Mouse (Mus musculus) kidney, embryonic 14.5 days (tissue): ENCODE data around the gene Heatr5a. TPM values are rescaled to one million over a fixed set of nuclear protein-coding genes. Genes with fewer than 3 reads are reported as not detected.

Experiments
- ATAC-seq: fragments of 200-750 bp; cut with Nextera tagmentation; 2 replicates; pipeline ENCODE4 v1.8.0; 2017; ENCODE audit warnings: moderate number of reproducible peaks, mild to moderate bottlenecking, moderate TSS enrichment, moderate library complexity; ENCODE audit not compliant: low FRiP score, low TSS enrichment
- H3K27ac ChIP-seq: fragments of 300-500 bp; sonication (generic); 2 replicates; pipeline ENCODE4 v1.5.1; 2014; ENCODE audit warnings: low read depth, mild to moderate bottlenecking, low read length, moderate library complexity, mixed read lengths
- H3K27me3 ChIP-seq: fragments of 300-500 bp; sonication (generic); 2 replicates; pipeline ENCODE4 v1.6.1; 2014; ENCODE audit warnings: mild to moderate bottlenecking, low read length; ENCODE audit not compliant: control insufficient read depth, insufficient read depth
- H3K36me3 ChIP-seq: fragments of 300-500 bp; sonication (generic); 2 replicates; pipeline ENCODE4 v1.6.1; 2014; ENCODE audit warnings: low read length, mixed read lengths; ENCODE audit not compliant: control insufficient read depth, insufficient read depth
- H3K4me1 ChIP-seq: fragments of 300-500 bp; sonication (generic); 2 replicates; pipeline ENCODE4 v1.6.1; 2014; ENCODE audit warnings: low read length, mixed read lengths; ENCODE audit not compliant: control insufficient read depth, insufficient read depth
- H3K4me2 ChIP-seq: fragments of 300-500 bp; sonication (generic); replicated peaks from 2 replicates; pipeline ENCODE4 v1.6.1; 2014; ENCODE audit warnings: low read depth, mild to moderate bottlenecking, low read length
- H3K4me3 ChIP-seq: fragments of 300-500 bp; sonication (generic); 2 replicates; pipeline ENCODE4 v1.5.1; 2014; ENCODE audit warnings: mild to moderate bottlenecking, low read length
- H3K9ac ChIP-seq: fragments of 300-500 bp; sonication (generic); 2 replicates; pipeline ENCODE4 v1.6.1; 2014; ENCODE audit warnings: low read depth, mild to moderate bottlenecking, low read length, moderate library complexity
- H3K9me3 ChIP-seq: fragments of 300-500 bp; sonication (generic); 2 replicates; pipeline ENCODE4 v1.6.1; 2016; ENCODE audit warnings: low read length; ENCODE audit not compliant: control insufficient read depth
- WGBS: fragments of 180-500 bp; shearing (Covaris S2); extraction: QIAGEN DNeasy Blood & Tissue Kit; methylation state at CpG from one replicate; pipeline ENCODE4 v1.1.7; 2014; 5-methylcytosine and 5-hydroxymethylcytosine counted together
- polyA plus RNA-seq: library from polyadenylated mRNA; unstranded; fragments of >200 nt; fragmentation: Nextera tagmentation; extraction: Ambion mirVana; gene quantifications from 2 replicates; pipeline ENCODE4 v1.2.1, GENCODE M21; 2014

Heatr5a gene
- polyA plus RNA-seq, 1 experiment from 2014 or later, result 14.7 TPM

DNA sequence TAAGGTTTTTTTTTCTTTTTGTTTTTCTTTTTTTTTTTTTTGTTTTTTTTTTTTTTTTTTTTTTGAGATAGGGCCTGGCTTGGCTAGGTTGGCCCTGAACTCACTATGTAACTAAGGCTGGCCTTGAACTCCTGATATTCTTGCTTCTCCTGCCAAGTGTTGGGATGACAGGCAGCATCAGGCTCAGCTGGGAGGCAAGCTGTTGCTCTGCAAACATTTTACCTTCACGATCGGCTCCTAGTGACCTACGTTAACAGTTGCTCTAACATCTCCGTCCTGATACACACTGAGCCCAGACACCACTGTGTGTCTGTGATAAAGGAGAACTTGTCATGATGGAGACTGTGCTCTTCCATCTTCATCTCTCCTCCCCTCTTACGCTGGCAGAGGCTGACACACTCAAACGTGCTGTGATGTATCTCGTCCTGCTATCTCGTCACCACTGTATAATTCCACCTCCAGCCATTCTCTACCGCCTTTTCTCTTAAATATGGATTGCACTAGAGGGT lies 87.8 kb downstream of the Heatr5a start:
- no peak for ATAC-seq
- no peak overlapping the region for H3K27ac ChIP-seq
- no peak overlapping the region for H3K4me2 ChIP-seq

DNA sequence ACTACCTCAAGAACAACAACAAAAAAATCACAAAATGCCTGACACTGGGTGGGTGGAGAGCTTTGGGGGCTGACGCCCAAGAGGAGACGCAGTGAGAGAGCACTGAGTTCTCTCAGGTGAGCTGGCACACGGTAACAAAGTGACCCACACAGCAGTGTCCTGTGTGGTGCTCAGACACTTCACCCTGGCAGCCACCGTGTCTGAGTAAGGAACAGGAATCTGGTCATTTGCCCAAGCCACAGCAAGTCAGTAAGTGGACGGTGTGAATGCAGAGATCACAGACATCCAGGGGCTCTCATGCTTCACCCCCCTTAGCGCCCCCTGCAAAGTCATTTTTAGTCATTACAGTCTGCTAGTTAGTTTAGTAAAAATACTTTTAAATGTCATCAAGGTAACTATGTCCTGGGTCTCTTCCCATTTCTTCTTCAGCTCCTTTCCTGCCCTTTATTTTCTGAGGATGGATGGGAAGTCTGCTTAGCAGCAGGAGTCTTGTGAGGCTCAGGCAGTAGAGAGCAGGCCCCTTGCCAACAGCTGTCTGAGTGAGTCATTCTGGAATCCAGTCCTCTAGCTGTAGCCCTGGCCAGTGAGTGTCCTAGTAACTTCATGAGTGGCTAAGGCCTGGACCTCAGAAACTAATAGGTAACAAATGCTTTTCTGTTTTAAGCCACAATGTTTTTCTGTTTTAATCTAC lies 88.4 kb downstream of the Heatr5a start:
- peaks cover 40% of the 10 kb centered on the region for H3K36me3 ChIP-seq
- H3K4me1 ChIP-seq, result no peaks in the 10 kb centered on the region
- H3K27me3 ChIP-seq, result no peaks in the 10 kb centered on the region
- 77% methylated on average over 6 of the region's 6 CpGs for WGBS
- no peaks in the 10 kb centered on the region for H3K9me3 ChIP-seq
- no peak overlapping the region for H3K4me3 ChIP-seq
- H3K27ac ChIP-seq, result no peak overlapping the region
- H3K9ac ChIP-seq, result no peak overlapping the region
- no peak overlapping the region for H3K4me2 ChIP-seq
- ATAC-seq, result no peak

More for the DNA sequence above, 87.8 kb downstream of the Heatr5a start:
- H3K4me3 ChIP-seq, result no peak overlapping the region
- H3K27me3 ChIP-seq, result no peaks in the 10 kb centered on the region
- no peak overlapping the region; the same call in 1 of the 2 replicates for H3K9ac ChIP-seq
- no peaks in the 10 kb centered on the region for H3K9me3 ChIP-seq
- no peaks in the 10 kb centered on the region for H3K4me1 ChIP-seq
- peaks cover 42% of the 10 kb centered on the region for H3K36me3 ChIP-seq
- 95% methylated on average over 9 of the region's 9 CpGs for WGBS

DNA sequence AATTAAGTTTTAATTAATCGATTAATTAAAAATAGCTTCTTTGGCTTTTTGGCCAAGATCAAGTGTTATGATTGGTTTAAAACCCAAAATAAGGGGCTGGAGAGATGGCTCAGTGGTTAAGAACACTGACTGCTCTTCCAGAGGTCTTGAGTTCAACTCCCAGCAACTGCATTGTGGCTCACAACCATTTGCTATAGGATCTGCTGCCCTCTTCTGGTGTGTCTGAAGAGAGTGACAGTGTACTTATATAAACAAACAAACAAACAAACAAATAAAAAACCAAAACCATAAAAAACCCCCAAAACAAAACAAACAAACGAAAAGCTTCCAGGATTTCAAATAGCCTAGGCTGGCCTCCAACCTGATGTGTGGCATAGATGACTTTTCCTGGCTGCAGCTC lies 89.3 kb downstream of the Heatr5a start:
- H3K27ac ChIP-seq, result no peak overlapping the region
- no peak overlapping the region for H3K9ac ChIP-seq
- no peak for ATAC-seq
- peaks cover 49% of the 10 kb centered on the region for H3K36me3 ChIP-seq
- H3K27me3 ChIP-seq, result no peaks in the 10 kb centered on the region
- no peak overlapping the region for H3K4me2 ChIP-seq
- no peaks in the 10 kb centered on the region for H3K9me3 ChIP-seq
- H3K4me3 ChIP-seq, result no peak overlapping the region
- WGBS, result 91% methylated on average over 2 of the region's 2 CpGs
- no peaks in the 10 kb centered on the region for H3K4me1 ChIP-seq

DNA sequence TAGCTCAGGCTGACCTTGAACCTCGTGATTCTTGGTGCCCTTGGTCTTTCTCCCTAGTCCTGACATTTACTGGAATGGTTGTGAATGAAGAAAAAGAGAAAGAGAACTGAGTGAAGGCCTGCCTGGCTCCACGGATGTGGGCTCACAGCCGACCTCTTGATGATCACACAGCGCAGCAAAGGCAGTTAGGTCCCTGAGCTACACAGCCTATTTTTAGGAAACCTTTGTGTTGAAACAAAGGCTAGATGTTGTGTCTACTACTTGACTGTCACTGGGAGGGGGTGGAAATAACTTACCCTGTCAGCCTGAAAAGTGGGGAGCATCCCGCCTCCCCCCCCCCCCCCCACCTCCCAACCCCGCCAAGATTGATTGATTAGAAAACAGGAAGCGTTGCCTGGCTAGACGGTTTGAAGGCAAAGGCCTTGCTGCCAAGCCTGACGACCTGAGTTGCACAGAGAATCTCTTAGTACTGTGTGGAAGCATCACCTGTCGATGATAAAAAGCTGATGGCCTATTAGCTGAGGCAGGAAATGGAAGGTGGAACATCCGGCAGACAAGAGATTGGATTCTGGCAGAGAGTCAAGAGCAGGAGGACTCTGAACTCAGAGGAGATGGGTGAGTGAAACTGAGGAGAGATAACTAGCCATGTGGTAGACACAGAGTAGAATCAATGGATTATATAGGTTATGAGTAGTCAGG lies 99.5 kb downstream of the Heatr5a start:
- WGBS, result 69% methylated on average over 10 of the region's 11 CpGs
- no peaks in the 10 kb centered on the region for H3K4me1 ChIP-seq
- H3K4me2 ChIP-seq, result no peak overlapping the region
- no peak overlapping the region for H3K27ac ChIP-seq
- no peak overlapping the region for H3K9ac ChIP-seq
- H3K4me3 ChIP-seq, result no peak overlapping the region
- no peaks in the 10 kb centered on the region for H3K27me3 ChIP-seq
- ATAC-seq, result no peak
- no peaks in the 10 kb centered on the region for H3K9me3 ChIP-seq
- no peaks in the 10 kb centered on the region; the same call in 1 of the 2 replicates for H3K36me3 ChIP-seq

DNA sequence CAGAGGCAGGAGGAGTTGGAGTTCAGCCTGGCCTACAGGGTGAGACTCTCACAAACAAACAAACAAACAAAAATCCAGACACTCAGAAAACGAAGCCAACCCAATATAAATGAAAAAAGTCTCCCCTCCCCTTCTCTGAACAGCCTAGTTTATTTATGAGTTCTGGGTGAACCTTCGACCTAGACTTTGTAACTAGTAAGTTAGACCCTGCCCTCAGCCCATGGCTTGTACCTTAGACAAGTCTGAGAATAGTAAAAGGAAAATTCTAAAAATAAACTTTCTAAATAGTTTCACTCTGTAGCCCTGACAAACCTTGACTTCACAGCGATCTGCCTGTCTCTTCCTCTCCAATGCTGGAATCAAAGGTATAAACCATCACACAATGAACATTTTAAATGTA lies 101.6 kb downstream of the Heatr5a start:
- Histone ChIP-seq H3K4me1 (0 out of 2 replicates have a peak, but pooled peaks cover 2% of the 10 kb centered on the region), H3K4me3 (no peak overlapping the region), H3K9me3 (no peaks in the 10 kb centered on the region), H3K27ac (no peak overlapping the region), H3K36me3 (no peaks in the 10 kb centered on the region), H3K4me2 (no peak overlapping the region), H3K27me3 (no peaks in the 10 kb centered on the region), H3K9ac (no peak overlapping the region)
- 66% methylated on average over 3 of the region's 3 CpGs for WGBS
- ATAC-seq, result no peak

DNA sequence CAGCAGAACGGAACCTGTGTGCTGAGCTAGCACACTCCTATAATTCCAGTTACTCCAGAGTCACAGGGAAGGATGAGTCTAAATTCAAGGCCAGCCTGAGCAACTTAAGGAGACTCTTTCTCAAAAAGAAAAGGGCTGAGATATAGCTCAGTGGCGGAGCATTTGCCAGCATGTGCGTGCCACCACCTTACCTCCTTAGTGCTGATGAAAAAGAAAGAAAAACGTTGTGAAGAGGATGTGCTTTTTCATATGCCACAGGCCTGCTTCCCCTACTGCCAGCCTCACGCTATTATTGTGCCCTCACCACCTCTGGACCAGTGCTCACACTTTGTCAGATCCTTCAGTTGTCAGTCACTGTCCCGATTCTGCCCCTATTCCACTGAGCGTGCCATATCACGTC lies 104.0 kb downstream of the Heatr5a start:
- Histone ChIP-seq H3K9me3 (no peaks in the 10 kb centered on the region), H3K36me3 (no peaks in the 10 kb centered on the region), H3K4me1 (peaks cover 6% of the 10 kb centered on the region; the same call in 1 of the 2 replicates), H3K27me3 (no peaks in the 10 kb centered on the region), H3K9ac (no peak overlapping the region), H3K4me3 (no peak overlapping the region), H3K27ac (no peak overlapping the region), H3K4me2 (no peak overlapping the region)
- ATAC-seq, result no peak
- 81% methylated on average over 8 of the region's 8 CpGs for WGBS

DNA sequence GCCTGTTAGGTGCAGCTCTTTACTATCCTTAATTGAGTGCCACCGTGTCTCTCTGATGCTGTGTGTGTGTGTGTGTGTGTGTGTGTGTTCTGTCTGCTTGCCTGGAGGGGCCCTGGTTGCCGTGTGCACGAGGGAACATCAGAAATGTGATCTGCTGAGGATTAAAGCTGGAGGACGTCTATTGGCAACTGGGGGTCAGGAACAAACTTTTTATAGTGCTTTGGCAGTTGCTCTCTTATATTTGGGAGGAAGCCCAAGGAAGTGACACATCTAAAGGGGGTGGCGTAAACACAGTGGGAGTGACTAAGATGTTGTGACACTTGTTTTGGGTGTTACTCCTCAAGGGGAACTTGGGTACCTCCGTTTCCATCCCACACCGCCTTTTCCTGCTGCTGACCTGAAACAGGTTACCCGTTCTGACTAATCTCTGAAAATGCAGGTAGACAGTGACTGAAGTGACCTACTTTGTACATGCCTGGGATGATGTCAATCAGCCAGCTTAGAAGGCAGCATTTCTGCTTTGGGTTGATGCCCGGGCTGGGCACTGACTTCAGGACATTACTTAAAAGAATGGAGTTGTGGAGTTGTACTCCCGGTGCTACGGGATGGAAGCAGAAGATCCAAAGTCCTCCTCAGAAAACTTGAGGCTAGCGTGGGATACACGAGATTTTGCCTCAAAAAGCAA lies 104.8 kb downstream of the Heatr5a start:
- Histone ChIP-seq H3K4me3 (no peak overlapping the region), H3K4me1 (peaks cover 6% of the 10 kb centered on the region; the same call in 1 of the 2 replicates), H3K9me3 (no peaks in the 10 kb centered on the region), H3K27ac (no peak overlapping the region), H3K9ac (no peak overlapping the region), H3K27me3 (no peaks in the 10 kb centered on the region), H3K36me3 (no peaks in the 10 kb centered on the region), H3K4me2 (no peak overlapping the region)
- WGBS, result 66% methylated on average over 13 of the region's 13 CpGs
- no peak for ATAC-seq

DNA sequence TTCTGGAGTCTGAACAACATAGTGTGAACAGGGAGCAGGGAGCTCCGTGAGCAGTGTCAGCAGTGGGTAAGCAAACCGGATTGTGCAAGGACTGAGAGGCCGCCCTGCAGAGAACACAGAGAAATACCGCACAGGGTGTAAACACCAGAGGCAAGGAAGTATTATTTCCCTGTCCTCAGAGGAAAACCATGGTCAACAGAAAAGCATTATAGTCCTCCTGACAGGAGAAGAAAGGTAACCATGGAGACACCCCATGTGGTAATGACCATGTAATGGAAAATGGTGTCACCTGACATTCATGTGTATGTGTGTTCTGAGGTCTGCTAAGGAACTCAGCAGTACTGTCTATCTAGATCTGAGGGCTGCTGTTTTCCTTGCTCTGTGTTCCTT lies 105.3 kb downstream of the Heatr5a start:
- H3K9ac ChIP-seq, result no peak overlapping the region
- H3K4me3 ChIP-seq, result no peak overlapping the region
- no peaks in the 10 kb centered on the region for H3K27me3 ChIP-seq
- H3K27ac ChIP-seq, result no peak overlapping the region
- peak; percentile 61; the same call in 1 of the 2 replicates for ATAC-seq
- H3K36me3 ChIP-seq, result no peaks in the 10 kb centered on the region
- no peak overlapping the region for H3K4me2 ChIP-seq
- WGBS, result 61% methylated on average over 4 of the region's 4 CpGs
- H3K9me3 ChIP-seq, result no peaks in the 10 kb centered on the region
- peaks cover 6% of the 10 kb centered on the region; the same call in 1 of the 2 replicates for H3K4me1 ChIP-seq
